Mouse (Mus musculus) ES-E14 (cell line): ENCODE results near the gene Sh2b3.

Experiments
- HCFC1 ChIP-seq: IDR thresholded peaks from 2 replicates; pipeline ENCODE4 v1.6.1; 2012; ENCODE audit warnings: low read length, inconsistent platforms, borderline replicate concordance; ENCODE audit not compliant: insufficient read depth
- MAFK ChIP-seq: IDR thresholded peaks from 2 replicates; pipeline ENCODE4 v1.6.1; 2014; ENCODE audit warnings: mild to moderate bottlenecking, low read depth, low read length, inconsistent platforms; ENCODE audit not compliant: insufficient read depth
- ZNF384 ChIP-seq: IDR thresholded peaks from 2 replicates; pipeline ENCODE4 v1.6.1; 2012; ENCODE audit warnings: low read depth, low read length, inconsistent platforms

DNA sequence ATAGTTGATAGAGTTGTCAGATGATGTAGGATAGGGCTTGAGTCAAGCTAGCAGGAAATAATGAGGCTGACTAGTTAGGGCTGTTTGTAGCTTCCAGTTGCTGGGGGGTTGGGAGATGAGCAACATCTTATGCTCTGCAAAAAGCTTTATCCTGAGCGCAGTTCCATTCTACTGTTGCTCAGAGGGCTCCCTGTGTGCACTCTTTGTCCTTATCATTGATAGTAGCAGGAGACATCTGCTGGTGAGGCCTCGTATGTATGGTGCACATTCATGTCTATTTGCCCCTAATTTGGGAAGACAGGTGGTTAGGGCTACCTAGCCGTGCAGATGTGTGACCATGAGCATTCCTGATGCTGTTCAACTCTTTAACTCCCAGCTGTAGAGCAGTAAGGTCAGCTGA, 65.8 kb downstream of the Sh2b3 start:
- TF ChIP-seq ZNF384 (no peak), HCFC1 (no peak), MAFK (no peak)
